Mouse (Mus musculus) kidney, postnatal 10 days (tissue): ENCODE data around the gene Enox1.

Experiments
- DNase-seq: peaks from one replicate; pipeline ENCODE4 v3.0.0; 2021; ENCODE audit warnings: mixed read lengths

Enox1 gene

GRCm38 (mm10) chr14:77377873-77378272 is 221.3 kb downstream of the Enox1 start:
- DNase-seq = no peak

GRCm38 (mm10) chr14:77381532-77381931 is 225.0 kb downstream of the Enox1 start:
- DNase-seq = no peak

GRCm38 (mm10) chr14:77385621-77386020 is 229.1 kb downstream of the Enox1 start:
- DNase-seq = no peak

- no peak for DNase-seq
Measured at GRCm38 (mm10) chr14:77387877-77388276, 231.3 kb downstream of the Enox1 start.

GRCm38 (mm10) chr14:77389276-77389675 is 232.7 kb downstream of the Enox1 start:
- no peak for DNase-seq

- DNase-seq = no peak
Measured at GRCm38 (mm10) chr14:77392476-77392875, 235.9 kb downstream of the Enox1 start.

- no peak for DNase-seq
Measured at GRCm38 (mm10) chr14:77406241-77407114, 249.9 kb downstream of the Enox1 start.

GRCm38 (mm10) chr14:77409271-77409940 is 252.8 kb downstream of the Enox1 start:
- DNase-seq = no peak

- DNase-seq = no peak
Measured at GRCm38 (mm10) chr14:77410354-77410753, 253.8 kb downstream of the Enox1 start.

GRCm38 (mm10) chr14:77413106-77413505 is 256.5 kb downstream of the Enox1 start:
- no peak for DNase-seq

- no peak for DNase-seq
Measured at GRCm38 (mm10) chr14:77416358-77416757, 259.8 kb downstream of the Enox1 start.

- no peak for DNase-seq
Measured at GRCm38 (mm10) chr14:77421031-77421430, 264.5 kb downstream of the Enox1 start.

- DNase-seq = no peak
Measured at GRCm38 (mm10) chr14:77423194-77423593, 266.6 kb downstream of the Enox1 start.

- DNase-seq = no peak
Measured at GRCm38 (mm10) chr14:77439426-77439825, 282.9 kb downstream of the Enox1 start.

- no peak for DNase-seq
Measured at GRCm38 (mm10) chr14:77440805-77441204, 284.2 kb downstream of the Enox1 start.

GRCm38 (mm10) chr14:77441541-77441940 is 285.0 kb downstream of the Enox1 start:
- DNase-seq = no peak

GRCm38 (mm10) chr14:77448001-77448400 is 291.4 kb downstream of the Enox1 start:
- no peak for DNase-seq

- no peak for DNase-seq
Measured at GRCm38 (mm10) chr14:77451916-77452315, 295.4 kb downstream of the Enox1 start.

- no peak for DNase-seq
Measured at GRCm38 (mm10) chr14:77456066-77456465, 299.5 kb downstream of the Enox1 start.

GRCm38 (mm10) chr14:77456876-77457275 is 300.3 kb downstream of the Enox1 start:
- no peak for DNase-seq

GRCm38 (mm10) chr14:77458217-77458616 is 301.7 kb downstream of the Enox1 start:
- DNase-seq = peak; percentile 11

- no peak for DNase-seq
Measured at GRCm38 (mm10) chr14:77463919-77464318, 307.4 kb downstream of the Enox1 start.

GRCm38 (mm10) chr14:77464782-77465181 is 308.2 kb downstream of the Enox1 start:
- DNase-seq = no peak

GRCm38 (mm10) chr14:77470577-77470976 is 314.0 kb downstream of the Enox1 start:
- no peak for DNase-seq
